Mouse (Mus musculus) cerebellum, adult 11-12 months (tissue): Measurements from ENCODE around the gene Olfr920.

Experiments used
- DNase-seq: peaks from one replicate; pipeline ENCODE4 v3.0.0; 2022

The Olfr920 gene

GRCm38 (mm10) chr9:38751999-38752398 is at the start of gene Olfr920:
TSS of gene Olfr920 (plus strand) at chr9:38752299.
- DNase-seq, result no peak

GRCm38 (mm10) chr9:38718102-38718501 is 34.0 kb upstream of the Olfr920 start, which contains the start of gene Vwa5a:
TSS of gene Vwa5a (plus strand) at chr9:38718268.
- no peak for DNase-seq

GRCm38 (mm10) chr9:38718927-38719441 is 33.1 kb upstream of the Olfr920 start:
- no peak for DNase-seq

GRCm38 (mm10) chr9:38724044-38724443 is 28.1 kb upstream of the Olfr920 start:
- DNase-seq, result no peak

DNA sequence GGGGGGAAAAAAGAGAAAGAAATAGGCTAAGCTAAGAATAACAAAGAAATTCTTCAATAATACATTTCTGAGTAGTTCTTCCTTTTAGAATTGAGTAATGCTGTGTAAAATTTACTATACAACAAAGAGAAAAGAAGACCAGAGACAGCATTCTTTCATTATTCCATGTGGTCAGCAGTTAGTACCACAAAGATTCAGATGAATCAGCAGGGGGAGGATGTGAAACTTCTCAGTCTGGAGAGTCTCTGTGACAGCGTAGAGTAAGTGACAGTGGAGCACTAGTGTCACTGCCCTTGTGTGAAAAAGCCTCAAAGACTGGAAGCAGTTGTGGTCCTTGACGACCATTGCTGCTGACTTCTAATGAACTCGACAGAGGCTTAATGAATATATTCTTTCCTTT is 23.9 kb upstream of the Olfr920 start:
- no peak for DNase-seq

DNA sequence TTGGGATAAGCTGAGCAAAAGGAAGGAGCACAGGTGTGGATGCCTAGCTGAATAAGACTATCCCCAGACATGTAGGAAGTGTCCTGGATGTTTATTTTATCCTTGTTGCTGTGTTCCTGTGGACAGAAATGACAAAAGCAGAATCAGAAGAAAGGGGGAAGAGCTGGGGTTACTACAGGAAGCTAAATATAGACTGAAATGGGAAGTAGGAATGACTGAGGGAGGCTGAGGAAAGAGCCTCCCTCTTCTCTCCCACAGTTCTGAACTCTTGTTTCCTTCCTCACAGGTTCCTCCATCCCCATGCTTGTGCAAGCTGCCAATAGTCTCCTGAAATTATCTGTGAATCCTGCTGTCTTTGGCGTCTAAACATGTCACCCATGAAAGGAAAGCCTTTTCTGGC is 10.7 kb upstream of the Olfr920 start:
- no peak for DNase-seq

DNA sequence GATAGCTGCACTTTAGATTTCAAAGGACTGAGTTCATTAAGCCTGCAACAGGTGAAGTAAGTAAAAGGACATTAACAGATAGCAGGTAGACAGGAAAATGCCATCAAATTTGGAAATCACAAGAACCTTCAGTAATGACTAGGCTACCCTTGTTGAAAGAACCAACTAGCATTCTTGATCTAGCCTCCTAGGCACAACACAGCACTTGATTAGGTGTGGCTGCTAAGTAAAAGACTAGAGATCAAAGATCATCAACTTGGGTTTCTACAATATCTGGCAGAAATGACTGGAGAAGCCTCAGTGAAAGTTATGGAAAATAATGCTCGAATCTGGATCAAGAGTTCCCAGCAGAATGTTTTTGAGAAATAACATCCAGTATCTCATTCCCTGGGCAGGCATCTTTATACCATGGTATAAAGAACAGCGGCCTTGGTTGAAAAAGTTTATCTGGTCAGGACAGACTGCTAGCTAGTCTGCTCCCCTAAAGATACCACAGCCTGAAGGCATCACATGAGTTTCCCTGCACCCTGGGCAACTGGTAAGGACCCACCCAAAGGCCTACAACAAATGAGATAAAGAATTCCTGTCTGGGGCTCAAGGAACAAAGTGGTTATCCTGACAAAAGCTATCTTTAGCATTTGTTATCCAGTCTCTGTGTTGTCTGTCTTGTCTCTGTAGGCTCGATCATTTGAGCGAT is 7.3 kb upstream of the Olfr920 start:
- no peak for DNase-seq

DNA sequence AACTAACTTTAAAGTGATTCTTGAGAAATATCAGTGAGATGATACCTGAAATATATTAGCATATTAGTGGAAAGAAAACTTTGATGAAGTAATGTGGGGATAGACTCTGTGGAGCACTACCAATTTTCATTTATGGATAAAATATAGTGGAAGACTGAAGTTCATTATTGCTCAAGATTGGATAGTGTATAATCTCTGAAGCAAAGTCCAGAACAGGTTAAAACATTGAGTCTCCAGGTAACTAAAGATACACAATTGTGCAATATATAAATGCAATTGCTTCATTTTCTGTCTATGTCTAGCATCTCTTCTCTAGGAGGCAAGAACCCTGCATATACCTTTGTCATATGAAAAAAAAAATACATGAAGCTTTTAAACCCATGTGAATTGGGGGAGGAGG is 20.7 kb downstream of the Olfr920 start, which contains the start of gene Olfr921:
Gene Olfr921 (plus strand): TSS at position 301 of the 400 bp plus-strand sequence.
- DNase-seq, result no peak

GRCm38 (mm10) chr9:38792689-38793088 is 40.6 kb downstream of the Olfr920 start:
- no peak for DNase-seq

GRCm38 (mm10) chr9:38805696-38806095 is 53.6 kb downstream of the Olfr920 start:
- DNase-seq, result no peak
